Mouse (Mus musculus) thymus, adult 2 months (tissue): ENCODE data around the gene Sh3d19.

Experiments
- CTCF ChIP-seq: fragments of 200-500 bp; IDR thresholded peaks from 2 replicates; pipeline ENCODE4 v1.5.1; 2012; ENCODE audit warnings: mild to moderate bottlenecking, control low read depth, low read length, moderate library complexity, borderline replicate concordance; ENCODE audit not compliant: control insufficient read depth, poor library complexity, insufficient read depth; ENCODE audit errors: extremely low read depth
- POLR2A ChIP-seq: fragments of 200-500 bp; IDR thresholded peaks from 2 replicates; pipeline ENCODE4 v1.6.1; 2012; ENCODE audit warnings: mild to moderate bottlenecking, low read length, control low read depth, moderate library complexity; ENCODE audit not compliant: control insufficient read depth, poor library complexity, insufficient read depth; ENCODE audit errors: extremely low read depth

- no peak for TF ChIP-seq CTCF
- no peak for TF ChIP-seq POLR2A
Observed at GRCm38 (mm10) chr3:85970742-85971598, at the start of gene Sh3d19.
